Mouse (Mus musculus) liver, adult 2 months (tissue): ENCODE measurements at regions not wholly inside any gene's neighbourhood (a gene's known extent, or its start where the extent isn't known, plus 50 kb on each side); places are given as distances from the start of the nearest gene placed in this dataset.

Source experiments
- CTCF ChIP-seq: fragments of 200-500 bp; IDR thresholded peaks from 2 replicates; pipeline ENCODE4 v1.5.1; 2011; ENCODE audit warnings: low read depth, low read length, control low read depth
- POLR2A ChIP-seq: fragments of 200-500 bp; IDR thresholded peaks from 2 replicates; pipeline ENCODE4 v1.6.1; 2011; ENCODE audit warnings: low read length, control low read depth; ENCODE audit not compliant: insufficient read depth; ENCODE audit errors: extremely low read depth

DNA sequence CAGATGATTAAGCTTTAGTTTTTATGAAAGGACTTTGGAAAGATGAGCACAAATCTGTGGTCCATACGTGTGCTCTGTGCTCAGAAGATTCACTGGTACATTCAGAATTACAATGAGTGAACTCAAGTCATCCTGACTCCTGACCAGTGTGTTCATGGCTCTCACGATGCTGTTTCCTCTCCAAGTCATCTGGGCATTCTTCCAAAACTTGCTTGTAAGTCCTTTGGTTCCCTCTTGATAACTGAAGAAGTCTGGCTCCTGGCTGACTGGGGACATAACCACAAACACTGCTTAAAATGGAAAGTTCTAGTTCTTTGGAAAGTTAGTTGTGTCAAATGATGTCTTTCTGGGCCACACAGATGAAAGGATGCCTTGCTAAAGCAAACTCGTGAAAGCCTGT is 57.2 kb upstream of the Rims1 start:
- no peak for TF ChIP-seq CTCF
- TF ChIP-seq POLR2A: no peak
